Mouse (Mus musculus) CH12F3 (cell line): Measurements from ENCODE around the gene Gtf2ird1.
"Not testable (repeated sequence)": the region's sequence is repeated elsewhere in the genome, so short reads cannot be mapped to it uniquely, and the experiment has no call there.

ENCODE experiments used
- in situ Hi-C: fragments of 300-500 bp; cut with MboI; formaldehyde crosslinking; loops from 2 replicates; pipeline ENCODE4 v1.14.3; 2020; ENCODE audit warnings: low sequenced_read_pairs

Gene Gtf2ird1

GRCm38 (mm10) chr5:134418315-134419074 is 38.0 kb downstream of the Gtf2ird1 start:
- in situ Hi-C loops, result no loop called here

- in situ Hi-C loops, result no loop called here
Observed at GRCm38 (mm10) chr5:134412341-134412740, 44.2 kb downstream of the Gtf2ird1 start.

GRCm38 (mm10) chr5:134410307-134410836 is 46.1 kb downstream of the Gtf2ird1 start:
- in situ Hi-C loops, result no loop called here

DNA sequence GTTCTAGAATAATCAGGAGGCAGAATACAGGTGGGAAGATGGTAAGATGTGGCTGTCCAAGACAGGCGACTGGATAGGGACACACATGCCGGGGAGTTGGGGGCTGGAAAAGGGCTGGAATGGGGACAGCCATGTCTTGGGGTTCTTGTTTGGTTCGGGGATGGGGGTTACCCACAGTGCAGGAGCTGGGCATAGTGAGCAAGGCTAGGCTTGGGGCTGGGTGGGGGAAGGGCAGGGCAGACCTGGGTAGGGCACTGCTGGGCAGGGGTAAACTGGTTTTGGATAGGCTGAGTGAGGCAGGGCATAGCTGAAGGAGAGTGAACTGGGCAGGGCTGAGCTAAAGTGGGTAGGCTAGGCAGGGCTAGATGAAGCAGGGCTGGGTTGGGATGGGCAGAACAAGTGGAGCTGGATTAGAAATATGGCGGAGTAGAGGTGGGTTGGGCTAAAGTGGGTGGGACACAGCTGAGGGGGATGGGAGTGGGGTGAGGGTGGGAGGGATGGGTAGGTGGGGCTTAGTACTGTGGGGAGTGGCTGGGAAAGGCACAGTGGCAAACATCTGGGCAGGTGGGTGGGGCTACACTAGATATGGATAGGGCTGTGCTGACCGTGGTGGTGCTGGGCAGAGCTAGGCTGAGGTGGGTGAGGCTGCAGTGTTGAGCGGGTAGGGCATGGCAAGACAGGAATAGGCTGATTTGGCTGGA is 46.8 kb downstream of the Gtf2ird1 start:
- in situ Hi-C loops, result no loop called here

- in situ Hi-C loops, result no loop called here
Observed at GRCm38 (mm10) chr5:134408119-134408518, 48.4 kb downstream of the Gtf2ird1 start.

DNA sequence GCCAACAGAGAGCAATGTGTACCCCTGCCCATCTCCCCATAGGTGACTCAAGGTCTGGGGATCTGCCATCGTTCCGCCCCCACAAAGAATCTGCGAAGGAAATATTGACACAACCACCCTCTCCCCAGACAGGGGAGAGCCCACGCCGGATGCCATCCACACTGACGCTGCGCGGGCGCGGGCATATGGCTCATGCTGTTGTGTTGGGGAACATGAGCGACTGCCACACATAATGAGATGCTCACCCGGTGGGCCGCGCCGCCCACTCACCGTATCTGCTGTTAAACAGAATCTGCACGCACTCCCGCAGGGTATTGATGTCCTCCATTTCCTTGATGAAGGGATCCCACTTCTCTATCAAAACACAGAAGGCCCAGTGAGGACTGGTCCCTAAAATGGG is 54.7 kb downstream of the Gtf2ird1 start:
- in situ Hi-C loops, result no loop called here

GRCm38 (mm10) chr5:134397434-134398163 is 58.9 kb downstream of the Gtf2ird1 start:
- in situ Hi-C loops, result loop anchor here (25.0 kb wide), 1 partner anchor 190 kb away; the partner anchor contains the start of gene Rfc2

- in situ Hi-C loops, result loop anchor here (25.0 kb wide), 1 partner anchor 191 kb away; the partner anchor contains the start of gene Rfc2
Observed at GRCm38 (mm10) chr5:134396519-134396918, 60.0 kb downstream of the Gtf2ird1 start.

- in situ Hi-C loops, result loop anchor here (25.0 kb wide), 1 partner anchor 193 kb away; the partner anchor contains the start of gene Rfc2
Observed at GRCm38 (mm10) chr5:134394624-134395023, 61.9 kb downstream of the Gtf2ird1 start.

GRCm38 (mm10) chr5:134393624-134394023 is 62.9 kb downstream of the Gtf2ird1 start:
- in situ Hi-C loops, result loop anchor here (25.0 kb wide), 1 partner anchor 194 kb away; the partner anchor contains the start of gene Rfc2

DNA sequence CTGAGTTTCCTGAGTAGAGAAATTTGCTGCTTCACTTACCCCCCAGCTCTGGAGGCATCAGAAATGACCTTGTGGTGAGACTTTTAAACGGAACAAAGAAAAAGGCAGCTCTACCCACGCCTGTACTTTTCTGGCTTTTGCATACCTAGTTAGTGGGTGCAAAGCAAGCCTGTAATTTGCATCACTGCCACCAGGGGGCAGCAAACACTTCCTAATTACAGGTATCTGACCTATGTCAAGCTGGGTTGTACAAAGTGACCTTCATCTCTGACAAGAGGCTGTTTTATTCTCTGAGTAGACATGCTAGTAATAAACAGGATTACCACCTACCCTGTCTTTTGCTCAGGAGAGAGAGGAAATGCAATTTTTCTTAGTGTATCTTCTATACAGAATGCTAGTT is 71.4 kb downstream of the Gtf2ird1 start:
- in situ Hi-C loops, result loop anchor here (5.0 to 25.0 kb wide), 2 partner anchors 87 to 202 kb away; partner anchors contain the start of gene Rfc2

- in situ Hi-C loops, result loop anchor here (25.0 kb wide), 1 partner anchor 212 kb away; the partner anchor contains the start of gene Rfc2
Observed at GRCm38 (mm10) chr5:134375256-134375655, 81.3 kb downstream of the Gtf2ird1 start.

- in situ Hi-C loops, result no loop called here
Observed at GRCm38 (mm10) chr5:134374546-134374945, 82.0 kb downstream of the Gtf2ird1 start.

GRCm38 (mm10) chr5:134373912-134374488 is 82.5 kb downstream of the Gtf2ird1 start:
- in situ Hi-C loops, result no loop called here

- in situ Hi-C loops, result no loop called here
Observed at GRCm38 (mm10) chr5:134372926-134373658, 83.4 kb downstream of the Gtf2ird1 start.

DNA sequence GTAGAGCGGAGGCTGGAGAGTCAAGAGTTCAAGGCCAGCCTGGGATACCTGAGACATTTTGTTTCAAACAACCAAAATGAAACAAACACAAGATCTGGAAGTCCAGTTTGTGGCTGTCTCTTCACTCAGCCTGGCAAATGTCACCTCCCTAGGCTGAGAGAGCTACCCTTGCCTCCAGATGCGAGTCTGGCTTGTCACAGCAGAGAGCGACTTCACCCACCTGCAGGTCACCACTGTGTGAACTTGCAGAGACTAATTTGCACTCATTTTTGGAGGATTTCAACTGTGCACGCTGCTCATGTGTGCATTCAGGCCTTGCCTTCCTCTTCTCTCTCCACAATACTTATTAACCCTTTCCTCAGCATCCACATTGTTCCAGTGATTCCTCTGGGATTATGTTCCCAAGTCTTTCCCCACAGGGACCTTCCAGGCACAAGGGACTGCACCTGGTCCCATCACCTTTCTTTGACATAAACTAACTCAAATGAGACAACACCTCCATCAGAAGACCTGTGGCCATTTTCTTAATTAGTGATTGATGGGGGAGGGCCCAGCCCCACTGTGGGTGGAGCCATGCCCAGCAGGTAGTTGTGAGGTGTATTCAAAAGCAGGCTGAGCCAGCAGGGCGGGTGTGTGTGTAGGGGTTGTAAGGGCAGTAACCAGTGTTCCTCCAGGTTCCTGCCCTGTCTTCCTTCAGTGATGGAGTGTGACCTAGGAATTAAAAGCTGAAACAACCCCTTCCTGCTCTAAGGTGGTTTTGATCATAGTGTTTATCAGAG is 84.8 kb downstream of the Gtf2ird1 start:
- in situ Hi-C loops, result no loop called here

DNA sequence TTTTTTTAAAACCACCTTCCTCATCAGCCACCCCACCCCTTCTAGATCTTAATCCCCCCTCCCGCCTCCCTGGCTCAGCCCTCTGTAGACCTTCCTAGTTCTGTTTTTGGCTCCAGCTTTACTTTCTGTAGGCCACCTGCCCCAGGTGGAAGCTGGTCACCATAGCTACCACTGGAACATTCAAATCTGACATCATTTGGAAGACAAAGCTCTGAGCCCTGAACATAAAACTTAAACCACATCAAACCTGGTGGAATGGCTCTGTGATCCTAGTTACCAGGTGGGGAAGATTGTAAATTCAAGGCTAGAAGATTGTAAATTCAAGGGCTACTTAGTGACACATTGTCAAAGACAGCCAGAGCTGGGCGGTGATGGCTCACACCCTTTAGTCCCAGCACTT is 85.7 kb downstream of the Gtf2ird1 start:
- in situ Hi-C loops, result no loop called here

DNA sequence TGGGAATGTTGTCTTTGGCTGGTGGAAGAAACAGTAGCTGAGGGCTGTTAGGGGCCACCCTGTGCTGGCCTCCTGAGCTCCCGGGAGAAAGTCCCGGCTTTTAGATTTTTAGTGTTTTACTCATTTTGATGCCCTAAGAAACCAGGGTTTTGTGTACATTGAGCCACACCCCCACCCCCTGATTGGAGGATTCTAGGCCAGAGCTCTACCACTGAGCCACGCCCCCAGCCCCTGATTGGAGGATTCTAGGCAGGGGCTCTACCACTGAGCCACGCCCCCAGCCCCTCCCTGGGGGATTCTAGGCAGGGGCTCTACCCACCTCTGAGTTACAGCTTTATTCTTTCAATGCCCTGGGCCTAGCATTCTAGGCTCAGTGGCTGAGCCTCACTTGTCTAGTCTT is 97.4 kb downstream of the Gtf2ird1 start:
- in situ Hi-C loops, result no loop called here

DNA sequence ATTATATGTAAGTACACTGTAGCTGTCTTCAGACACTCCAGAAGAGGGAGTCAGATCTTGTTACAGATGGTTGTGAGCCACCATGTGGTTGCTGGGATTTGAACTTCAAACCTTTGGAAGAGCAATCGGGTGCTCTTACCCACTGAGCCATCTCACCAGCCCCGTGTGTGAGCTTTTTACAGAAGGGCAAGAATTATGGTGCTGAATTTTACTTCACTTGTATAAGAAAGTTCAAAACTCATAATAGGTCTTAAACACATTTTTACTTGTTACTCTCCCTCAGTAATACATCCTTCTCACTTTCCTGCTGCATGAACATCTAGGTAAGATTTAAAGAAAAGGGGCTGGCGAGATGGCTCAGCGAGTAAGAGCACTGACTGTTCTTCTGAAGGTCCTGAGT is 101.1 kb downstream of the Gtf2ird1 start:
- in situ Hi-C loops, result not testable (repeated sequence)
